Mouse (Mus musculus): ENCODE results near the gene Col19a1.

Gene Col19a1

GRCm38 (mm10) chr1:24226941-24227711, 360.1 kb downstream of the Col19a1 start:
- no peak for DNase-seq (ENCODE audit: low read depth, low spot score)

GRCm38 (mm10) chr1:24225825-24226526, 361.3 kb downstream of the Col19a1 start:
- DNase-seq (ENCODE audit: low read depth, low spot score), result peak; percentile 29

- DNase-seq (ENCODE audit: low read depth, low spot score), result no peak
Measured at GRCm38 (mm10) chr1:24222981-24223612, 364.2 kb downstream of the Col19a1 start.

- no peak for DNase-seq (ENCODE audit: low read depth, low spot score)
Measured at GRCm38 (mm10) chr1:24222231-24222630, 365.0 kb downstream of the Col19a1 start.

GRCm38 (mm10) chr1:24219041-24219440, 368.2 kb downstream of the Col19a1 start:
- DNase-seq (ENCODE audit: low read depth, low spot score), result no peak

Data from retina, adult 2 months (tissue).